8 mouse cellular contexts compared by ENCODE assay signal in the genomic region with DNA sequence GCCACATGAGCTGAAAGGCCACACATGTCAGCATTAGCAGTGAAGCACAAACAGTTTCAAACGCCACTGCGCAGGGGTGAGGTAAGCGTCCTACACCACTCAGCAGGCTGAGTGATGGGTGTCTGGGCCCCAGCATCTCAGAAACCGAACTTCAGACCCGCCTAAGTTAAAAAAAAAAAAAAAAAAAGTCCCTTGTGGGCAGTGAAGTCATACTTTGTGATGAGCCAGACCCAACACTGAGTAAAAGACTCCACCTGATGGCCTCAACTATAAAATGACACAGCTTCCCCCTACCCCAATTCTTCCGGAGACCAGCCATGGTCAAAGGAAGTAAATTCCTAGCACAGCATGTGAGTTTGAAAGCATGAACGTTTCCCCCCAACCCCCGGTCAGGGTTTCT. TPM values are rescaled to one million over a fixed set of nuclear protein-coding genes. Genes with fewer than 3 reads are reported as not detected.
A peak's percentile ranks its signal among the peaks of the same experiment; 100 is the strongest.
DNase-seq lines count a peak whose midpoint lies in the region; ATAC-seq lines count a peak whose summit lies in the region.

No protein-coding gene starts in this region.

- ATAC-seq in kidney, embryonic 15.5 days (replicated peaks; ENCODE audit: low FRiP score) = no peak
- no peak for ATAC-seq in embryonic facial prominence, embryonic 11.5 days (replicated peaks; ENCODE audit: insufficient number of reproducible peaks, low FRiP score, low TSS enrichment, low read depth)
- no peak for ATAC-seq in intestine, embryonic 16.5 days
- no peak for ATAC-seq in neural tube, embryonic 12.5 days (ENCODE audit: low FRiP score, low read depth)

- H3K9ac ChIP-seq in kidney, embryonic 15.5 days = peak overlapping the region; percentile 92; the same call in 1 of the 2 replicates
- H3K9ac ChIP-seq in embryonic facial prominence, embryonic 11.5 days (replicated peaks; ENCODE audit: low read length) = no peak overlapping the region
- peak overlapping the region; percentile 46 for H3K9ac ChIP-seq in intestine, embryonic 16.5 days (ENCODE audit: low read depth, low read length)
- peak overlapping the region; percentile 84; the same call in 1 of the 2 replicates for H3K9ac ChIP-seq in neural tube, embryonic 12.5 days

- H3K9me3 ChIP-seq in kidney, embryonic 15.5 days (replicated peaks) = no peaks in the 10 kb centered on the region
- no peaks in the 10 kb centered on the region for H3K9me3 ChIP-seq in embryonic facial prominence, embryonic 11.5 days (replicated peaks; ENCODE audit: control insufficient read depth, low read length)
- H3K9me3 ChIP-seq in intestine, embryonic 16.5 days (ENCODE audit: control insufficient read depth, low read length) = no peaks in the 10 kb centered on the region
- no peaks in the 10 kb centered on the region for H3K9me3 ChIP-seq in neural tube, embryonic 12.5 days

- peak overlapping the region; percentile 79 for H3K4me2 ChIP-seq in kidney, embryonic 15.5 days
- H3K4me2 ChIP-seq in embryonic facial prominence, embryonic 11.5 days (ENCODE audit: low read depth, low read length) = peak overlapping the region; percentile 72; the same call in 1 of the 2 replicates
- peak overlapping the region; percentile 71 for H3K4me2 ChIP-seq in intestine, embryonic 16.5 days (ENCODE audit: low read depth, low read length)
- H3K4me2 ChIP-seq in neural tube, embryonic 12.5 days (replicated peaks) = peak overlapping the region; percentile 94

- 49% methylated on average over 8 of the region's 8 CpGs for WGBS in kidney, embryonic 15.5 days
- 56% methylated on average over 8 of the region's 8 CpGs for WGBS in embryonic facial prominence, embryonic 11.5 days
- 54% methylated on average over 8 of the region's 8 CpGs for WGBS in intestine, embryonic 16.5 days
- 54% methylated on average over 8 of the region's 8 CpGs for WGBS in neural tube, embryonic 12.5 days

- H3K27ac ChIP-seq in kidney, embryonic 15.5 days = no peak overlapping the region
- H3K27ac ChIP-seq in embryonic facial prominence, embryonic 11.5 days (replicated peaks; ENCODE audit: low read depth, low read length) = no peak overlapping the region
- H3K27ac ChIP-seq in intestine, embryonic 16.5 days (ENCODE audit: low read length) = no peak overlapping the region
- H3K27ac ChIP-seq in neural tube, embryonic 12.5 days = no peak overlapping the region

- H3K27me3 ChIP-seq in kidney, embryonic 15.5 days = no peaks in the 10 kb centered on the region
- H3K27me3 ChIP-seq in embryonic facial prominence, embryonic 11.5 days (ENCODE audit: control insufficient read depth, insufficient read depth, low read length) = no peaks in the 10 kb centered on the region
- no peaks in the 10 kb centered on the region for H3K27me3 ChIP-seq in intestine, embryonic 16.5 days (replicated peaks; ENCODE audit: control insufficient read depth, insufficient read depth, low read length)
- H3K27me3 ChIP-seq in neural tube, embryonic 12.5 days (replicated peaks) = no peaks in the 10 kb centered on the region

- H3K4me1 ChIP-seq in kidney, embryonic 15.5 days = peaks cover 51% of the 10 kb centered on the region
- H3K4me1 ChIP-seq in embryonic facial prominence, embryonic 11.5 days (ENCODE audit: control insufficient read depth, insufficient read depth, low read length) = no peaks in the 10 kb centered on the region
- H3K4me1 ChIP-seq in intestine, embryonic 16.5 days (ENCODE audit: control insufficient read depth, insufficient read depth, low read length) = peaks cover 39% of the 10 kb centered on the region
- peaks cover 29% of the 10 kb centered on the region for H3K4me1 ChIP-seq in neural tube, embryonic 12.5 days

- H3K36me3 ChIP-seq in kidney, embryonic 15.5 days = peaks cover 44% of the 10 kb centered on the region
- H3K36me3 ChIP-seq in embryonic facial prominence, embryonic 11.5 days (replicated peaks; ENCODE audit: control insufficient read depth, insufficient read depth, low read depth, low read length) = peaks cover 12% of the 10 kb centered on the region
- H3K36me3 ChIP-seq in intestine, embryonic 16.5 days (ENCODE audit: control insufficient read depth, insufficient read depth, low read length) = peaks cover 17% of the 10 kb centered on the region
- H3K36me3 ChIP-seq in neural tube, embryonic 12.5 days = peaks cover 43% of the 10 kb centered on the region

- peak overlapping the region; percentile 79 for H3K4me3 ChIP-seq in kidney, embryonic 15.5 days (replicated peaks)
- peak overlapping the region; percentile 60 for H3K4me3 ChIP-seq in embryonic facial prominence, embryonic 11.5 days (ENCODE audit: low read depth, low read length)
- H3K4me3 ChIP-seq in intestine, embryonic 16.5 days (ENCODE audit: low read length) = peak overlapping the region; percentile 67
- no peak overlapping the region for H3K4me3 ChIP-seq in neural tube, embryonic 12.5 days

- no peak for DNase-seq in kidney, postnatal 25 days
- no peak for DNase-seq in embryonic facial prominence, embryonic 11.5 days (ENCODE audit: low spot score)
- no peak for DNase-seq in ovary, postnatal 14 days (ENCODE audit: low spot score)
- DNase-seq in urinary bladder, adult 2 months (ENCODE audit: low spot score) = no peak
- DNase-seq in MN1 (ENCODE audit: low spot score) = no peak

RNA-seq across cellular contexts. Expression of gene Arpc5l, which starts 2.0 kb away (rescaled TPM):
- polyA plus RNA-seq in kidney, embryonic 15.5 days (2015; fragmentation: Nextera tagmentation; extraction: Ambion mirVana) = 131 and 132 TPM in 2 replicates
- polyA plus RNA-seq in embryonic facial prominence, embryonic 11.5 days (2014; fragmentation: Nextera tagmentation; extraction: Ambion mirVana) = 140 TPM in 2 replicates
- 84.0 and 92.7 TPM in 2 replicates for polyA plus RNA-seq in intestine, embryonic 16.5 days (2015; fragmentation: Nextera tagmentation; extraction: Ambion mirVana)
- polyA plus RNA-seq in neural tube, embryonic 12.5 days (2016; fragmentation: Nextera tagmentation; extraction: Ambion mirVana) = 122 and 133 TPM in 2 replicates
- polyA plus RNA-seq in urinary bladder, adult 2 months (2012; rRNA removed) = 72.3 and 79.9 TPM in 2 replicates

RNA-seq across cellular contexts. Expression of gene Rpl35, which starts 2.3 kb away (rescaled TPM):
- polyA plus RNA-seq in kidney, embryonic 15.5 days (2015; fragmentation: Nextera tagmentation; extraction: Ambion mirVana) = 1,044 and 1,085 TPM in 2 replicates
- 1,128 and 1,148 TPM in 2 replicates for polyA plus RNA-seq in embryonic facial prominence, embryonic 11.5 days (2014; fragmentation: Nextera tagmentation; extraction: Ambion mirVana)
- 800 and 859 TPM in 2 replicates for polyA plus RNA-seq in intestine, embryonic 16.5 days (2015; fragmentation: Nextera tagmentation; extraction: Ambion mirVana)
- polyA plus RNA-seq in neural tube, embryonic 12.5 days (2016; fragmentation: Nextera tagmentation; extraction: Ambion mirVana) = 887 and 959 TPM in 2 replicates
- 609 and 648 TPM in 2 replicates for polyA plus RNA-seq in urinary bladder, adult 2 months (2012; rRNA removed)

RNA-seq across cellular contexts. Expression of gene Wdr38, which starts 5.8 kb away (rescaled TPM):
- 1.9 and 2.1 TPM in 2 replicates for polyA plus RNA-seq in kidney, embryonic 15.5 days (2015; fragmentation: Nextera tagmentation; extraction: Ambion mirVana)
- 0.85 and 1.7 TPM in 2 replicates for polyA plus RNA-seq in embryonic facial prominence, embryonic 11.5 days (2014; fragmentation: Nextera tagmentation; extraction: Ambion mirVana)
- 1.4 and 1.7 TPM in 2 replicates for polyA plus RNA-seq in intestine, embryonic 16.5 days (2015; fragmentation: Nextera tagmentation; extraction: Ambion mirVana)
- 1.6 and 2.0 TPM in 2 replicates for polyA plus RNA-seq in neural tube, embryonic 12.5 days (2016; fragmentation: Nextera tagmentation; extraction: Ambion mirVana)
- polyA plus RNA-seq in urinary bladder, adult 2 months (2012; rRNA removed) = 0.88 and 1.1 TPM in 2 replicates
